Mouse (Mus musculus) spleen, adult 2 months (tissue): Measurements from ENCODE around the gene Aacs. TPM values are rescaled to one million over a fixed set of nuclear protein-coding genes. Genes with fewer than 3 reads are reported as not detected.
A peak's percentile ranks its signal among the peaks of the same experiment; 100 is the strongest.

Source experiments
- DNase-seq, 2 experiments: peaks; one replicate each; pipeline versions ENCODE4 v3.0.0 to v3.0.0-alpha.2; 2012 to 2021; ENCODE audit warnings: low spot score in 2 of 2, low read depth in 1 of 2
- H3K27ac ChIP-seq: fragments of 200-500 bp; 2 replicates; pipeline ENCODE4 v1.5.1; 2012; ENCODE audit warnings: low read length, inconsistent platforms; ENCODE audit not compliant: insufficient read depth
- H3K27me3 ChIP-seq: fragments of 200-500 bp; 2 replicates; pipeline ENCODE4 v1.6.1; 2012; ENCODE audit warnings: mild to moderate bottlenecking, moderate library complexity, low read length, inconsistent platforms; ENCODE audit not compliant: control insufficient read depth, insufficient read depth
- H3K36me3 ChIP-seq: fragments of 200-500 bp; 2 replicates; pipeline ENCODE4 v1.6.1; 2012; ENCODE audit warnings: mild to moderate bottlenecking, low read length, inconsistent platforms; ENCODE audit not compliant: control insufficient read depth, insufficient read depth
- H3K4me1 ChIP-seq: fragments of 200-500 bp; 2 replicates; pipeline ENCODE4 v1.6.1; 2011; ENCODE audit warnings: inconsistent platforms; ENCODE audit not compliant: control insufficient read depth, insufficient read depth, insufficient read length
- H3K4me3 ChIP-seq: fragments of 200-500 bp; 2 replicates; pipeline ENCODE4 v1.5.1; 2011; ENCODE audit warnings: mild to moderate bottlenecking, inconsistent platforms; ENCODE audit not compliant: insufficient read depth, insufficient read length; ENCODE audit errors: extremely low read depth
- CTCF ChIP-seq: fragments of 200-500 bp; IDR thresholded peaks from 2 replicates; pipeline ENCODE4 v1.5.1; 2011; ENCODE audit warnings: mild to moderate bottlenecking, inconsistent platforms; ENCODE audit not compliant: insufficient read depth, insufficient read length, insufficient replicate concordance; ENCODE audit errors: extremely low read depth
- POLR2A ChIP-seq: fragments of 200-500 bp; IDR thresholded peaks from 2 replicates; pipeline ENCODE4 v1.6.1; 2011; ENCODE audit warnings: low read depth, low read length, inconsistent platforms
- WGBS: fragments of 180-500 bp; shearing (Covaris S2); methylation state at CpG from one replicate; pipeline ENCODE4 v1.1.7; 2018; 5-methylcytosine and 5-hydroxymethylcytosine counted together
- polyA plus RNA-seq: library from polyadenylated mRNA; depleted of rRNA; stranded (reverse); fragments of >200 nt; gene quantifications from 2 replicates; pipeline ENCODE4 v1.2.3, GENCODE M21; 2012

The Aacs gene
- polyA plus RNA-seq, 1 experiment: 23.4 TPM

DNA sequence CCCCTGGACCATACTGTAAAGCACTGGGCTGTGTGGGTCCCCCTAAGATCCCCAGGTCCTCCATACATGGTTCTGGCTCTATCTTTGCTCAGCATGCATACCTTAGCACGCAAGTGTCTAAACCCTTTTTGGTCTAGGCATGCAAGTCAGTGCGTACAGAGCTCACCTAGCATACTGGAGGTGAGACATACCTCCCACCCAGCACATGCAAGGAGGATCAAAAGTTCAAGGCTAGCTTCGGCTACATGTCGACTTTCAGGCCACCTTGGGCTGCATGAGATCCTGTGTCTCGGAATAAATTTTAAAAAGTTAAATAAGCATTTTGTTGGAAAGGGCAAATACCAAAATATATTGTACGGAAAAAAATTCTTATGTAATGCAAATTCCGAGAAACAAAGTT, 10.4 kb upstream of the Aacs start:
- H3K27ac ChIP-seq: no peak overlapping the region
- no peaks in the 10 kb centered on the region for H3K27me3 ChIP-seq
- H3K4me3 ChIP-seq: no peak overlapping the region
- no peak for TF ChIP-seq CTCF
- TF ChIP-seq POLR2A: no peak
- WGBS: 34% methylated on average over 7 of the region's 7 CpGs
- DNase-seq: no peak
- H3K4me1 ChIP-seq: peaks cover 3% of the 10 kb centered on the region; the same call in 1 of the 2 replicates
- no peaks in the 10 kb centered on the region for H3K36me3 ChIP-seq

GRCm38 (mm10) chr5:125465701-125466106, 9.9 kb upstream of the Aacs start:
- H3K36me3 ChIP-seq: no peaks in the 10 kb centered on the region
- TF ChIP-seq CTCF (no peak), POLR2A (peak; percentile 21; the same call in 1 of the 2 replicates)
- H3K4me1 ChIP-seq: peaks cover 3% of the 10 kb centered on the region; the same call in 1 of the 2 replicates
- H3K27me3 ChIP-seq: no peaks in the 10 kb centered on the region
- 1% methylated on average over 25 of the region's 25 CpGs for WGBS
- peak overlapping the region; percentile 45; the same call in 1 of the 2 replicates for H3K4me3 ChIP-seq
- peak; percentile 95 to 97 for DNase-seq
- no peak overlapping the region for H3K27ac ChIP-seq

GRCm38 (mm10) chr5:125466483-125466882, 9.1 kb upstream of the Aacs start:
- no peak overlapping the region for H3K4me3 ChIP-seq
- WGBS: 96% methylated on average over 5 of the region's 5 CpGs
- no peak for DNase-seq
- H3K27ac ChIP-seq: no peak overlapping the region
- no peak for TF ChIP-seq POLR2A
- no peak for TF ChIP-seq CTCF
- no peaks in the 10 kb centered on the region for H3K27me3 ChIP-seq
- peaks cover 3% of the 10 kb centered on the region; the same call in 1 of the 2 replicates for H3K4me1 ChIP-seq
- H3K36me3 ChIP-seq: no peaks in the 10 kb centered on the region

DNA sequence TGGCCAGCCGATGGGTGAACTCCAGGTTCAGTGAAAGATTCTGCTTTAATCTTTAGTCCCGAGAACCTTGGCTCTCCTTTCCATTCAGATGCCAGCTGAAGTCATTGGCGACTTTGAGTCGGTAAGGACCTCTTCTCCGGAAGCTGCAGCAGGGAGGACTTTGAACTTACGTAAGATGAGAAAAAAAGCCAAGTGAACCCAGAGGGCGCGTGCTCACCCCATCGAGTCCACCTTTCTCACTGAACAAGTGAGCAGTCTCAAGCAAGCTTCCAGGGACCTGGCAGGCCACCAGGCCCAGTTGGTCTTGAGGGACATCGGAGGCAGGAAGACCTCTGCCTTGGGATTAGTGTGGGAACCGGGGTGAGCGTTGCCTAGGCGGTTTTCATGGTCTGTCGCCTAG, 8.4 kb upstream of the Aacs start:
- DNase-seq: no peak

DNA sequence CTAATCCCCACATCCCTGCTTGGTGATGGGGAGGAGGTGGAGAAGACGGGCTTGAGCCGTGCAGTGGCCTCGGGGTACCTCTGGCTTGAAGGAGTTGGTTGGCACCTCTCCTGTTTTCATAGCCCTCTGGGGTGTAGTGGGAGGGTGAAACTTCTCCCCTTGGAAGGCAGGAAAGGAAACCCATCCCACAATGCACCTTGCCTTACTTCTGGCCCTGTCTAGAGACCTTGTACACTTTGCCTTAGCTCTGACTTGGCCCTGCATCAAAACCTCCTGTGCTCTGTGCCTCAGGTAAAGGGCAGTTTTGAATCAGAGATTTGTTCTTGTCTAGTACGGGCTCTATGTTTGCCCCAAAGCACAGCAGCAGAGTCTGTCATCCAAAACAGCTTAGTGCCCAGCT, 4.9 kb upstream of the Aacs start:
- Histone ChIP-seq H3K27me3 (no peaks in the 10 kb centered on the region), H3K4me3 (no peak overlapping the region), H3K27ac (no peak overlapping the region), H3K4me1 (no peaks in the 10 kb centered on the region; the same call in 1 of the 2 replicates), H3K36me3 (no peaks in the 10 kb centered on the region)
- TF ChIP-seq CTCF: no peak
- no peak for TF ChIP-seq POLR2A
- DNase-seq: no peak
- 99% methylated on average over 4 of the region's 4 CpGs for WGBS

More for the DNA sequence above, 8.4 kb upstream of the Aacs start:
- H3K27me3 ChIP-seq: no peaks in the 10 kb centered on the region
- 93% methylated on average over 14 of the region's 14 CpGs for WGBS
- H3K4me3 ChIP-seq: no peak overlapping the region
- TF ChIP-seq POLR2A (no peak), CTCF (no peak)
- peaks cover 3% of the 10 kb centered on the region; the same call in 1 of the 2 replicates for H3K4me1 ChIP-seq
- H3K36me3 ChIP-seq: no peaks in the 10 kb centered on the region
- H3K27ac ChIP-seq: no peak overlapping the region

- Histone ChIP-seq H3K36me3 (no peaks in the 10 kb centered on the region), H3K4me3 (no peak overlapping the region), H3K27ac (no peak overlapping the region), H3K4me1 (peaks cover 16% of the 10 kb centered on the region; the same call in 1 of the 2 replicates), H3K27me3 (no peaks in the 10 kb centered on the region)
- no peak for DNase-seq
- 87% methylated on average over 9 of the region's 9 CpGs for WGBS
- TF ChIP-seq CTCF (no peak), POLR2A (no peak)
These were observed 2.7 kb upstream of the Aacs start for GRCm38 (mm10) chr5:125472796-125473475.

DNA sequence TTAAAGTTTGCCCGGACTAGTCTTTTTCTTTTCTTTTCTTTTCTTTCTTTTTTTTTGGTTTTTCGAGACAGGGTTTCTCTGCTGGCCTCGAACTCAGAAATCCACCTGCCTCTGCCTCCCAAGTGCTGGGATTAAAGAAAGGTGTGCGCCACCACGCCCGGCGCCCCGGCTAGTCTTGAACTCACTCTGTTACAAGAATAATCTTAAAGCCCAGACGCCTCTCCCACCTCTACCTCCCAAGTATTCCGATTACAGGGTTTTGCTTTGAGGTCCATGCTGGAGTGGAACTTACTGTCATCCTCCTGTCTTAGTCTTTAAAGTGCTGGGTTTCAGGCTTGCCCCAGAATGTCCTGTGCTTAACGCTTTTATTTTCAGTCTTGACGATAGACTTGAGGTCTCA, 584 bp upstream of the Aacs start:
- peaks cover 18% of the 10 kb centered on the region; the same call in 1 of the 2 replicates for H3K4me1 ChIP-seq

More for the DNA sequence above, 584 bp upstream of the Aacs start:
- Histone ChIP-seq H3K36me3 (no peaks in the 10 kb centered on the region), H3K27me3 (no peaks in the 10 kb centered on the region), H3K27ac (0 out of 2 replicates have a peak overlapping the region, but pooled peaks have one; percentile 6), H3K4me3 (peak overlapping the region; percentile 43; the same call in 1 of the 2 replicates)
- TF ChIP-seq POLR2A (no peak), CTCF (no peak)
- no peak for DNase-seq
- 69% methylated on average over 12 of the region's 12 CpGs for WGBS
